ENCODE assay signal across 1 mouse cellular context in genomic region chr17:35236390-35236746, GRCm38 (mm10).
A peak's percentile ranks its signal among the peaks of the same experiment; 100 is the strongest.
TF ChIP-seq lines count a peak whose summit lies in the region.

No protein-coding gene starts in this region.

TF ChIP-seq in C2C12, 6 proteins besides CTCF, POLR2A, EP300 and RAD21:
- TF ChIP-seq CEBPB (IDR thresholded peaks at IDR 0.05; ENCODE audit: low read depth) (no peak), USF1 (IDR thresholded peaks at IDR 0.05; ENCODE audit: low read depth) (no peak), MYOD1 (IDR thresholded peaks at IDR 0.05; ENCODE audit: control insufficient read depth, insufficient read length, low read depth) (peak; percentile 85)
